Mouse (Mus musculus) bone marrow macrophage, adult 2 months (primary cell): ENCODE data around the gene Gpsm3. TPM values are rescaled to one million over a fixed set of nuclear protein-coding genes. Genes with fewer than 3 reads are reported as not detected.
A peak's percentile ranks its signal among the peaks of the same experiment; 100 is the strongest.

Experiments
- H3K27ac ChIP-seq: 2 replicates; pipeline ENCODE4 v1.5.1; 2012; ENCODE audit warnings: low read depth, low read length; ENCODE audit not compliant: insufficient read depth
- H3K4me1 ChIP-seq: 2 replicates; pipeline ENCODE4 v1.6.1; 2012; ENCODE audit warnings: low read length; ENCODE audit not compliant: control insufficient read depth, insufficient read depth
- H3K4me3 ChIP-seq: 2 replicates; pipeline ENCODE4 v1.5.1; 2012; ENCODE audit warnings: mild to moderate bottlenecking, low read length, moderate library complexity; ENCODE audit not compliant: insufficient read depth
- CTCF ChIP-seq: IDR thresholded peaks from 2 replicates; pipeline ENCODE4 v1.5.1; 2012; ENCODE audit warnings: low read depth, mild to moderate bottlenecking, low read length, moderate library complexity
- POLR2A ChIP-seq: IDR thresholded peaks from 2 replicates; pipeline ENCODE4 v1.6.1; 2012; ENCODE audit warnings: mild to moderate bottlenecking, low read depth, low read length, borderline replicate concordance
- polyA plus RNA-seq: library from polyadenylated mRNA; stranded (reverse); fragments of >200 nt; gene quantifications from 2 replicates; pipeline ENCODE4 v1.2.4, GENCODE M21; 2012; ENCODE audit not compliant: missing spikeins, insufficient read depth, insufficient read length

Gene Gpsm3
- polyA plus RNA-seq, 1 experiment: 244 TPM

GRCm38 (mm10) chr17:34561200-34561599 is 28.4 kb upstream of the Gpsm3 start:
- Histone ChIP-seq H3K27ac (no peak overlapping the region; the same call in 1 of the 2 replicates), H3K4me3 (no peak overlapping the region)

DNA sequence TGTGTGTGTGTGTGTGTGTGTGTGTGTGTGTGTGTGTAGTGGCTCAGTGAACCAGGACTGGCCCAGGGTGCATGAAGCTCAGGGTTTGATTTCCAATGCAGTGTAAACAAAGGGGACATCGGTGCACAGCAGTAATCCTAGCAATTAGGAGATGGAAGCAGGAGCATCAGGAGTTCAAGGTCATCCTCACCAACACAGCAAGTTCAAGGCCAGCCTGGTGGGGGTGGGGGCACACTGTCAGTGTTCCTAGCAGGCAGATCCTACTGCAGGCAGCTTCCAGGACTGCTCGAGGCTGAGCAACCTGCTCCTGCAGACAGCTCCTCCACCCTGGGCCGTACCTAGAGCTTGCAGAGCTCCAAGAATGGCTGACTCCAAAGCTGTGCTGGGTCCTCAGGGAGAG is 27.0 kb upstream of the Gpsm3 start:
- no peak overlapping the region for H3K27ac ChIP-seq
- no peak for TF ChIP-seq POLR2A

More at GRCm38 (mm10) chr17:34561200-34561599, 28.4 kb upstream of the Gpsm3 start:
- H3K4me1 ChIP-seq: peaks cover 22% of the 10 kb centered on the region
- no peak for TF ChIP-seq CTCF
- TF ChIP-seq POLR2A: no peak

DNA sequence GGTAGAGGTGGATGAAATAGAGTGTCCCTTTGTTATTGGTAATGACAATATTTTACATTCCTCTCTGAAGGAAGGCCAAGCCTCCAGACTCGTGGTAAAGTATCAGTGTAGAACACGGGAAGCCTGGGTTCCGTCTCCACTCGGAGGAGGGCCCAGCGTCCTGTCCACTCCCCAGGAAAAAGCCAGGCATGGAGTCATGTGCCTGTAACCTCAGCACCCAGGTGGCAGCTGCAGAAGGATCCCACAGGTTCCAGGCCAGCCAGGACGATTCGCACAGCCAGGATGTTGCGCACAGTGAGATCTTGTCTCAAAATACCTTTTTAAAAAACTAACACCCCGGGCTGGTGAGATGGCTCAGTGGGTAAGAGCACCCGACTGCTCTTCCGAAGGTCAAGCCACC is 26.3 kb upstream of the Gpsm3 start:
- TF ChIP-seq CTCF: no peak
- TF ChIP-seq POLR2A: no peak
- no peak overlapping the region for H3K27ac ChIP-seq
- H3K4me1 ChIP-seq: peaks cover 11% of the 10 kb centered on the region
- no peak overlapping the region for H3K4me3 ChIP-seq

More for the DNA sequence above, 27.0 kb upstream of the Gpsm3 start:
- peaks cover 11% of the 10 kb centered on the region for H3K4me1 ChIP-seq
- no peak overlapping the region for H3K4me3 ChIP-seq

- Histone ChIP-seq H3K4me3 (no peak within 1 kb of the TSS), H3K4me1 (peaks cover 11% of the 10 kb centered on the region), H3K27ac (no peak within 1 kb of the TSS)
- TF ChIP-seq CTCF (no peak), POLR2A (no peak)
These were observed 25.6 kb upstream of the Gpsm3 start, which contains the start of gene Notch4 for GRCm38 (mm10) chr17:34564003-34564421. Notch4 (plus strand) TSS chr17:34564268.

DNA sequence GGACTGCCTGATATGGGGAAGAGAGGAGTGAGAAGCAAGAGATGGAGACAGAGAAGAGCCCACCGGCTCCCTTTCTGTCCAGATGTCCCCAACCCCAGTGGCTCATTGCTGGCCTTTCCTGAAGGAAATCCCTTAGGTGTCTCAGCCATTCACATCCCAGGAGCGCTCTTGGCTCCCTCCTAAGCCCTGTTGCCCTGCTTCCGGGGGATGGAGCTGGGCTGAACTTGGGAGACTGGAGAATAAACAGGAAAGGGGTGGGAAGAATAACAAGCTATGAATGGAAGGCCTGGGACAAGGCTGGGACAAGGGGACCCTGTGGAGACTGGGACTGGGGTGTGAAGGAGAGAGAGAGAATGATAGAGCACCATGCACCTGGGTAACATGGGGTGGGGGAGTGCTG is 24.8 kb upstream of the Gpsm3 start:
- no peak for TF ChIP-seq POLR2A
- no peak for TF ChIP-seq CTCF
- no peak overlapping the region for H3K27ac ChIP-seq
- H3K4me1 ChIP-seq: peaks cover 11% of the 10 kb centered on the region
- H3K4me3 ChIP-seq: no peak overlapping the region

GRCm38 (mm10) chr17:34567311-34567710 is 22.3 kb upstream of the Gpsm3 start:
- no peak overlapping the region for H3K4me3 ChIP-seq
- peaks cover 3% of the 10 kb centered on the region; the same call in 1 of the 2 replicates for H3K4me1 ChIP-seq
- H3K27ac ChIP-seq: no peak overlapping the region
- TF ChIP-seq POLR2A: no peak
- no peak for TF ChIP-seq CTCF

GRCm38 (mm10) chr17:34568421-34568820 is 21.2 kb upstream of the Gpsm3 start:
- no peak overlapping the region for H3K4me3 ChIP-seq
- H3K4me1 ChIP-seq: peaks cover 3% of the 10 kb centered on the region; the same call in 1 of the 2 replicates
- no peak overlapping the region for H3K27ac ChIP-seq
- TF ChIP-seq POLR2A: no peak
- TF ChIP-seq CTCF: no peak

DNA sequence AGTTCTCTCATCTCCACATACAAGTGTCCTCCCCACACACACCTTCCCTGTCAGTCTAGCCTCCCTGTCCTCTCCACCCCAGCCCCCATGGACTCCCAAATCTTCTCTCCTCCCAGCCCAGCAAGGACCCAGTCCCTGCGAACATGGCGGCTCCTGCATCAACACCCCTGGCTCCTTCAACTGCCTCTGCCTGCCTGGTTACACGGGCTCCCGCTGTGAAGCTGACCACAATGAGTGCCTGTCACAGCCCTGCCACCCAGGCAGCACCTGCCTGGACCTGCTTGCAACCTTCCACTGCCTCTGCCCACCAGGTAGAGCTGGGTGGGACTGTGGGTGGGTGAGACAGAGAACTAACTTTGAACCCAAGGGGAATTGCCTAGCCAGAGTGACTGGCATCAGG is 19.7 kb upstream of the Gpsm3 start:
- Histone ChIP-seq H3K27ac (no peak overlapping the region), H3K4me3 (no peak overlapping the region), H3K4me1 (no peaks in the 10 kb centered on the region)
- no peak for TF ChIP-seq CTCF
- TF ChIP-seq POLR2A: no peak

- H3K4me3 ChIP-seq: no peak overlapping the region
- no peaks in the 10 kb centered on the region for H3K4me1 ChIP-seq
- H3K27ac ChIP-seq: no peak overlapping the region
- peak; percentile 51 for TF ChIP-seq CTCF
- no peak for TF ChIP-seq POLR2A
These were observed 17.7 kb upstream of the Gpsm3 start for GRCm38 (mm10) chr17:34571875-34572274.

DNA sequence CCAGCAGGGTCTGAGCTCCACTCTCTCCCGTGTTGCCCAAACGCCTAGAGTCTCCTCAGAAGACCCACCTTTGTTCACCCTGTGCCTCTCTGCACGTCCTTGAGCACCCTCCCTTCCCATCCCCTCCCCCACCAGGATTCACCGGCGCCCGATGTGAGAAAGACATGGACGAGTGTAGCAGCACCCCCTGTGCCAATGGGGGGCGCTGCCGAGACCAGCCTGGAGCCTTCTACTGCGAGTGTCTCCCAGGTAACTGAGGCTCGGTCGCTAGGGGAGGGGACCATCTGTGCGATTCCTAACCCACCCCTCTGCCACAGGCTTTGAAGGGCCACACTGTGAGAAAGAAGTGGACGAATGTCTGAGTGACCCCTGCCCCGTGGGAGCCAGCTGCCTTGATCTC is 17.2 kb upstream of the Gpsm3 start:
- TF ChIP-seq CTCF: no peak
- no peak for TF ChIP-seq POLR2A
- H3K4me3 ChIP-seq: no peak overlapping the region
- H3K4me1 ChIP-seq: peaks cover under 1% of the 10 kb centered on the region
- H3K27ac ChIP-seq: no peak overlapping the region

- H3K4me3 ChIP-seq: no peak overlapping the region
- H3K4me1 ChIP-seq: peaks cover 10% of the 10 kb centered on the region
- TF ChIP-seq POLR2A (no peak), CTCF (no peak)
- no peak overlapping the region for H3K27ac ChIP-seq
These were observed 13.0 kb upstream of the Gpsm3 start for GRCm38 (mm10) chr17:34576577-34576976.
